Mouse (Mus musculus) kidney, adult 11 months (tissue): ENCODE data around the gene Dyrk2.

ENCODE experiments used
- DNase-seq: peaks from one replicate; pipeline ENCODE4 v3.0.0; 2022

Dyrk2 gene

GRCm38 (mm10) chr10:118840598-118840997 is 29.4 kb downstream of the Dyrk2 start:
- DNase-seq: no peak

GRCm38 (mm10) chr10:118839343-118840141 is 30.5 kb downstream of the Dyrk2 start:
- no peak for DNase-seq

GRCm38 (mm10) chr10:118837636-118838035 is 32.4 kb downstream of the Dyrk2 start:
- no peak for DNase-seq

- DNase-seq: no peak
These were observed 38.8 kb downstream of the Dyrk2 start for GRCm38 (mm10) chr10:118831190-118831589.

- no peak for DNase-seq
These were observed 40.4 kb downstream of the Dyrk2 start for GRCm38 (mm10) chr10:118829641-118830040.

- DNase-seq: no peak
These were observed 42.9 kb downstream of the Dyrk2 start for GRCm38 (mm10) chr10:118827116-118827515.

- no peak for DNase-seq
These were observed 45.2 kb downstream of the Dyrk2 start for GRCm38 (mm10) chr10:118824830-118825229.

- DNase-seq: peak; percentile 9
These were observed 49.1 kb downstream of the Dyrk2 start for GRCm38 (mm10) chr10:118820901-118821300.

GRCm38 (mm10) chr10:118819846-118820245 is 50.2 kb downstream of the Dyrk2 start:
- DNase-seq: no peak

GRCm38 (mm10) chr10:118817089-118817488 is 52.9 kb downstream of the Dyrk2 start:
- DNase-seq: peak; percentile 45

GRCm38 (mm10) chr10:118811945-118812344 is 58.1 kb downstream of the Dyrk2 start:
- DNase-seq: no peak

- DNase-seq: peak; percentile 27
These were observed 58.9 kb downstream of the Dyrk2 start for GRCm38 (mm10) chr10:118810908-118811711.
